Mouse (Mus musculus): Measurements from ENCODE around the gene Lrba. TPM values are rescaled to one million over a fixed set of nuclear protein-coding genes. Genes with fewer than 3 reads are reported as not detected.

Gene Lrba
- polyA plus RNA-seq, 1 experiment from 2014 or later = 5.7 TPM

DNA sequence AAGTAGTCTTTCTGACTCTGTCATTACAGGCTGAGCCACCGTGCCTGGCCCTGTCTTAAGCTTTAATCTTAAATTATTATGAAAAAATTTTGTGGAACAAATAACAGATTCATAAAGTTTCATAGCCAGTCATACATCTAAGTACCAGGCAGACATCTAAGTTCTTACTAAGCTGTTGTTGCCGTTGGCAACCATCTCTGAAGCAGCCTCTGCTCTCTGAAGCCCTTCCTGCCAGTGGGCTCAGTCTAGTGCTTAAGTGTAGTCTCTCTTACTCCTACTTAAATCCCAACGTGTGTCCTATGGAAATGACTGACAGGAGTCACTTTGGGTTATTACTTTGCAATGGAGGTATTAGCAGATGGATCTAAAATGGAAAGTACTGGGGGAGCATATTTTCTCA, 426.5 kb downstream of the Lrba start:
- Histone ChIP-seq H3K4me3 (no peak overlapping the region), H3K36me3 (no peaks in the 10 kb centered on the region), H3K27ac (replicated peaks) (no peak overlapping the region), H3K4me2 (no peak overlapping the region), H3K4me1 (replicated peaks) (no peaks in the 10 kb centered on the region), H3K27me3 (no peaks in the 10 kb centered on the region), H3K9ac (no peak overlapping the region), H3K9me3 (no peaks in the 10 kb centered on the region)
- no peak for ATAC-seq (ENCODE audit: low FRiP score, low read depth)
- WGBS = 69% methylated on average over 3 of the region's 3 CpGs

DNA sequence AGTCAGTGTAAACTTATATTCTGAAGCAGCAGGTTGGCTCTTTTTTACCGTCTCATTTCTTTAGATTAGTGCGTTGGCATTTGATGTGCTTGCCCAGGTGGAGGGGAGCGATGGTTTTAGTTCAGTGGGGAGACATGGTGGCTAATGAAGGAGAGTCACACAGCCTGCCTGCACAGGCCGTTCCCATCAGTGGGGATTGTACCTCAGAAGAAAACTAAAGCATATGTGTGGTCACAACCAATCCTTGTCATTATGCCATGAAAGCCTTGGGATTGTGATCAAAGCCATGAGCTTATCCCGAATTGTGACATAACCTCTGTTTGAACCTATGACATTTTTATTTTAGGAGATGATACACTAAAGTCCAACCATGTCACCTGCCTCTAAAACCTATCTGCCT, 434.8 kb downstream of the Lrba start:
- Histone ChIP-seq H3K36me3 (no peaks in the 10 kb centered on the region), H3K27me3 (no peaks in the 10 kb centered on the region), H3K9ac (no peak overlapping the region), H3K9me3 (no peaks in the 10 kb centered on the region), H3K4me2 (no peak overlapping the region), H3K4me1 (replicated peaks) (no peaks in the 10 kb centered on the region), H3K4me3 (no peak overlapping the region), H3K27ac (replicated peaks) (no peak overlapping the region)
- no peak for ATAC-seq (ENCODE audit: low FRiP score, low read depth)
- 85% methylated on average over 5 of the region's 5 CpGs for WGBS

DNA sequence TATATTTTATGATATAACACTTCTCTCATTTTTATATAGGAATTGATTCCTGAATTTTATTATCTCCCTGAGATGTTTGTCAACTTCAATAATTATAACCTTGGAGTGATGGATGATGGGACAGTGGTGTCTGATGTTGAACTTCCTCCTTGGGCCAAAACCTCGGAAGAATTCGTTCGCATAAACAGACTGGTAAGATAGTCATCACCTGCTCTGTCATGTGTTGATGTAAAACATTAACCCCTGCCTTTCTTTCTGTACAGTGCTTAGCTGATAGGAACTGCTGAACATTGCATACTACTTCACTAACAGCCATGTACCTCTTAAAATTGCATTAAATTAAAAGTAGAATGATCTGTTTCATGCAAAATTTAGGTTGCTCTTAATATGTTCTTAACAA, 439.9 kb downstream of the Lrba start:
- WGBS = 49% methylated on average over 3 of the region's 3 CpGs
- ATAC-seq (ENCODE audit: low FRiP score, low read depth) = no peak
- Histone ChIP-seq H3K9me3 (no peaks in the 10 kb centered on the region), H3K4me1 (replicated peaks) (0 out of 2 replicates have a peak, but pooled peaks cover 5% of the 10 kb centered on the region), H3K9ac (no peak overlapping the region), H3K4me3 (no peak overlapping the region), H3K27ac (replicated peaks) (no peak overlapping the region), H3K36me3 (no peaks in the 10 kb centered on the region), H3K27me3 (no peaks in the 10 kb centered on the region), H3K4me2 (no peak overlapping the region)

DNA sequence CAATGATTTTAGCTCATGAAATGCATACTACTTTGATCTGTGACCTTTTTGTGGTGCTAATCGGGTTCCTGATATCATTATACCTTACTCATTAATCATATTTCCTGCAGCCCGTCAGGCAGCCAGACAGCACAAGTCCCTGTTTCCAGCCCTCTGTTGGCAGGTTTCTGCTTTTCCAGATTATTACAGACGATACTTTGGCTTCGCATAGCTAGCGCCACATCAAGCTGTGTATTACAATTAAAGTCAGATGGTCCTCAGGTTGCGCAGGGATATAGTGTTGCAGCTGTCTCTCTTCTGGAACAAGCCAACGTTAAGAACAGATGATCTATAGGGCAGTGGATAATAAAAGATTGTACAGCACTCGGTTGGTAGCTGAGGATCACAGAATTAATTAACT, 443.7 kb downstream of the Lrba start:
- no peak overlapping the region for H3K9ac ChIP-seq
- H3K4me3 ChIP-seq = no peak overlapping the region
- no peaks in the 10 kb centered on the region for H3K27me3 ChIP-seq
- 30% methylated on average over 8 of the region's 8 CpGs for WGBS
- 0 out of 2 replicates have a peak, but pooled peaks have one; percentile 42 for ATAC-seq (ENCODE audit: low FRiP score, low read depth)
- H3K36me3 ChIP-seq = no peaks in the 10 kb centered on the region
- H3K27ac ChIP-seq (replicated peaks) = no peak overlapping the region
- H3K4me1 ChIP-seq (replicated peaks) = 0 out of 2 replicates have a peak, but pooled peaks cover 5% of the 10 kb centered on the region
- H3K9me3 ChIP-seq = no peaks in the 10 kb centered on the region
- no peak overlapping the region for H3K4me2 ChIP-seq

DNA sequence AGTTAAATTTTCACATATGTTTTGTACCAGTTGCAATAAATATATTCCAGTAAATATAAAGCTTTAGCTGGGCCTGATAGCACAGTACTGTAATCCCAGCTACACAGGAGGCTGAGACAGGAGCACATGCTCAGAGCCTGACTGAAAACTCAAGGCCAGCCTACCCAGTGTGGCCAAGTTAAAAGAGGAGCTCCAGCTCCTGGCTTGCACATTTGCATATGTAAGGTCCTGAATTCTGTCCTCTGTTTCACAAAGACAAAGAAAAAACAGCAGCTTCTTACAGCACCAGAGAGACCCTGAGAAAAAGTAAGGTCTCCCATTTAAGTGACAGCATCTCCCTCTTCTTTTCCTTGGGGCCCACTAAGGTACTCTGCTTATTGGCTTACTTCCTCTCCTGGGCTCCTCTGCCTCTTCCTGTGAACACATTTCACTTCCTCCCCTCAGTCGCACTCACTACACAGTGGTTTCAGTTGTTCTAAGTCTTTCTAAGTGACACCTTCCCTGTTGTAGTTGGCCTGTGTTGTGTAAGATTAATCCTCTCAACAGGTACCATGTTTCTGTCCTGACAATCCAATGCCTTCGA, 453.2 kb downstream of the Lrba start:
- no peaks in the 10 kb centered on the region for H3K4me1 ChIP-seq (replicated peaks)
- WGBS = 53% methylated on average over 2 of the region's 2 CpGs
- no peak overlapping the region for H3K4me3 ChIP-seq
- no peaks in the 10 kb centered on the region for H3K27me3 ChIP-seq
- H3K27ac ChIP-seq (replicated peaks) = no peak overlapping the region
- ATAC-seq (ENCODE audit: low FRiP score, low read depth) = no peak
- no peaks in the 10 kb centered on the region for H3K36me3 ChIP-seq
- H3K9me3 ChIP-seq = no peaks in the 10 kb centered on the region
- no peak overlapping the region for H3K4me2 ChIP-seq
- no peak overlapping the region for H3K9ac ChIP-seq

DNA sequence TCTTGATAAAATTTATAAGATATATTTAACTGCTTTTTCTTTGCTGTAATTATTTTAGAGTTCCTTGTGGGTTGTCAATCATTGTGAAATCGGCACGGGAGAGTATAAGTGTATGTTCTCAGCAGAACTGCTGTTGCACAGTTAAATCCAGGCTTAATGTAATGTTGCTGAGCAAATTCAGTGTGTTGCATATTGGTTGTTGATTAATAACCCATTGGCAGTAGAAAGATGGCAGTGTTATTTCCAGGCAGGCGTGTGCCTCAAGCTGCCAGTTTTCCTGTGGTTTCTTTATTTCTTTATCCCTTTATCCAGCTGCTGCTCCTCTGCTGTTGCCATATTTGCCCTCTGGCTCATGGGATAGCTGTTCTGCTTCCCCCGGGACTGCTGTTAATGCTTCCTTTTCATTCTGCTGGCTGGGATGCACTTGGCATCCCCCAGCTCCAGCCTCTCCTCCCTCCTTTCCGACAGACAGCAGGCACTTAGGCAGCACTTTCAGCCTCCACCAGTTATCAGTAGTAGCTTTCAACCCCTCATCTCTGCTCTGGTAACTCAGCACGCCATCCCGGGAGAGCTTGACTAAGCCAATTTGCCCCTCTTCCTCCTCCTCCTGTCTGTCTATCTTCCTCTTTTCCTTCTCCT, 463.2 kb downstream of the Lrba start:
- Histone ChIP-seq H3K27me3 (no peaks in the 10 kb centered on the region), H3K9ac (no peak overlapping the region), H3K27ac (replicated peaks) (peak overlapping the region; percentile 68), H3K4me1 (replicated peaks) (peaks cover 10% of the 10 kb centered on the region), H3K4me3 (no peak overlapping the region), H3K9me3 (no peaks in the 10 kb centered on the region), H3K4me2 (peak overlapping the region; percentile 13), H3K36me3 (no peaks in the 10 kb centered on the region)
- peak; percentile 85 for ATAC-seq (ENCODE audit: low FRiP score, low read depth)
- 19% methylated on average over 7 of the region's 7 CpGs for WGBS

DNA sequence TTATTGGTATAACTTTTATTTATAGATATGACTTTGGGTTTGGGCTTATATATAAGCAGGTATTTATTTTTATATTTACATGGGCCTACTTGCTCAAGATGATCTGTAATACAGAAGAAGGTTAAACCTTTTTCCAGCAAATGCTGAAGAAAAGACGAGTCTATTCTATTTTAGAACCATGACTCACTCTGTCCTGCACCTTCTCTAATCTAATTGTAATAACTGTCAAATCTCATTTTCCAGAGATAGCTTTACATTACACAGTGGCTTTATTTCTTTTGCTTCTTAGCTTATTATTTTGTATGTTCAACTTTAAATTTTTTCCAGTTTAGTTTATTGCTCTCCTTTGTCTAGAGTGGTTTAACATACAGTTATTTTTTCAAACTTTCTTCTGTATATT, 464.0 kb downstream of the Lrba start:
- Histone ChIP-seq H3K36me3 (no peaks in the 10 kb centered on the region), H3K4me3 (no peak overlapping the region), H3K9ac (no peak overlapping the region), H3K4me2 (no peak overlapping the region), H3K4me1 (replicated peaks) (peaks cover 10% of the 10 kb centered on the region), H3K27ac (replicated peaks) (no peak overlapping the region), H3K27me3 (no peaks in the 10 kb centered on the region), H3K9me3 (no peaks in the 10 kb centered on the region)
- ATAC-seq (ENCODE audit: low FRiP score, low read depth) = no peak
- 50% methylated on average over 1 of the region's 1 CpGs for WGBS

DNA sequence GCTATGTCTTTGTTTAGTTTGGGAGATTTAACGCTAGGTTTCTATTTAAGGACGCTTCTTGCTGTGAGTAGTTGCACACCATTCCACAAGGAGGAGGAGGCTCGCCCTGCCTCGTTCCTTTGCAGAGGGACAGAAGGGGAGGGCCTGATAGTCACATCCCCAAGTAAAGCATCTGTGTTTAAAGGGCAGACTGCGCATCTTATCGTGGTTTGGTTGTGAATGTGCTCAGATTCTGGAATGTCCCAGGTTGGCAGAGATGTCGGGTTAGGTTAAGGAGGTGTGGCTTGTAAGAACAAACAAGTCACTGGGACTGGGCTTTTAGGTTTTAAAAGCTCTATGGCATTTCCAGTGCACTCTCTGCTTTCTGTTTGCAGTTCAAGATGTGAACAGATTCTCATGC, 464.8 kb downstream of the Lrba start:
- Histone ChIP-seq H3K4me1 (replicated peaks) (peaks cover 10% of the 10 kb centered on the region), H3K4me3 (no peak overlapping the region), H3K27ac (replicated peaks) (no peak overlapping the region; the same call in 1 of the 2 replicates), H3K27me3 (no peaks in the 10 kb centered on the region), H3K9ac (no peak overlapping the region), H3K9me3 (no peaks in the 10 kb centered on the region), H3K36me3 (no peaks in the 10 kb centered on the region), H3K4me2 (0 out of 2 replicates have a peak overlapping the region, but pooled peaks have one; percentile 6)
- WGBS = 19% methylated on average over 7 of the region's 7 CpGs
- no peak for ATAC-seq (ENCODE audit: low FRiP score, low read depth)

DNA sequence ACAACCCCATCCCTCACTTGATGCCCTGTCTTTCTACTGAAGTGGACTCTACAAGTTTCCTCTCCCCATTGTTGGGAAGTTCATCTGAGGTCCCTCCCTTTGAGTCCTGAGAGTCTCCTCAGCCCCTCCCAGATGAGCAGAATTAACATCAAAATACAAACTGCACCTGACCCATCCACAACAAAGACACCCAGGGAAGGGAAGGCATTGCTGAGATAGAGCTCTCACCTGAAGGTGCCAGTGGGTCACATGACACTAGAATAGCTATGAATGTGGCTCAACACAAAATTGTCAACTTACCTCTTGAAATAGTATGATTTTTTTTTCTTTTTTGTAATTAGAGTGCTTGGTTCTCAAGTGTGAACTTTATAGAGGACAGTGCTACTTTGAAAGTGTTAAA, 468.3 kb downstream of the Lrba start:
- Histone ChIP-seq H3K9me3 (no peaks in the 10 kb centered on the region), H3K9ac (no peak overlapping the region), H3K4me2 (no peak overlapping the region), H3K27me3 (no peaks in the 10 kb centered on the region), H3K4me1 (replicated peaks) (peaks cover 7% of the 10 kb centered on the region), H3K36me3 (no peaks in the 10 kb centered on the region), H3K4me3 (no peak overlapping the region), H3K27ac (replicated peaks) (no peak overlapping the region)
- ATAC-seq (ENCODE audit: low FRiP score, low read depth) = no peak

DNA sequence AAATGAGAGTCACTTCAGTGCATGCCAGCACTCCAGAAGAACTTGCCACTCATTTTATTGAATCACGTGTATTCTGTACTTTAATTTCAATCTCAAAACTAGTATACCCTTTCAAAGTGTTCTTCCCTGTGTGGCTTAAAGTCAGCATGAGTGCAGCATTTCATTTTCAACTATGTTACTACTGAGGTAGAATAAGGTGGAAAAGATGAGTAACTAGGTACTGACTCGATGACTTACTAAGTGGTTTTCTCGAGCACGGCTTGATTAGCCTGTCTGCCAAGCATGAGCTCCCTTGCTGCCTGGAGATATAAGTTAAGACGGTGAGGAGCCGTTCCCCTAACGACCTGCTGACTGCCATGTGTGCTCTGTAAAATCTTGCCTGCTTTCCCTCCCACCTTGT, 469.1 kb downstream of the Lrba start:
- Histone ChIP-seq H3K4me2 (no peak overlapping the region), H3K27ac (replicated peaks) (no peak overlapping the region), H3K4me1 (replicated peaks) (peaks cover 3% of the 10 kb centered on the region; the same call in 1 of the 2 replicates), H3K9me3 (no peaks in the 10 kb centered on the region), H3K27me3 (no peaks in the 10 kb centered on the region), H3K36me3 (no peaks in the 10 kb centered on the region), H3K4me3 (no peak overlapping the region), H3K9ac (no peak overlapping the region)
- ATAC-seq (ENCODE audit: low FRiP score, low read depth) = no peak
- 63% methylated on average over 7 of the region's 7 CpGs for WGBS

DNA sequence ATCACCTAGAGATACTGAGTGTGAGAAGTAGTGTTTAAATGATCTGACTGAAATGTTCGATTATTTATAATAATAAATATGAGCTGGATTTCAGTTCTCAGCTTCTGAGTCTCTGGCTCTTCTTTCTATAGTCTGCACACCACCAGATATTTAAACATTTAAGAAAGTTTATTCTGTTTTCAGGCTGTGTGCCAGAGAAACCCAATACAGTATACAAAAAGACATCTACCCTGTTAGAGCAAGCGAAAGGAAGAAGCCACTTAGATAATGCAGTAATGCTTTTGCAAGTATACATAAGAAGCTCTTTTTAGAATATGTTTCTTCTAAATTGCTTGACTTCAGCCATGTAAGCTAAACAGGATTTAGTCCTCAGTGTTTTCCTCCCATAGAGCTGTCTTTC, 474.5 kb downstream of the Lrba start:
- Histone ChIP-seq H3K4me3 (no peak overlapping the region), H3K4me2 (no peak overlapping the region), H3K4me1 (replicated peaks) (0 out of 2 replicates have a peak, but pooled peaks cover 6% of the 10 kb centered on the region), H3K36me3 (no peaks in the 10 kb centered on the region), H3K9me3 (no peaks in the 10 kb centered on the region), H3K9ac (no peak overlapping the region), H3K27ac (replicated peaks) (no peak overlapping the region), H3K27me3 (no peaks in the 10 kb centered on the region)
- WGBS = 85% methylated on average over 2 of the region's 2 CpGs
- ATAC-seq (ENCODE audit: low FRiP score, low read depth) = no peak

DNA sequence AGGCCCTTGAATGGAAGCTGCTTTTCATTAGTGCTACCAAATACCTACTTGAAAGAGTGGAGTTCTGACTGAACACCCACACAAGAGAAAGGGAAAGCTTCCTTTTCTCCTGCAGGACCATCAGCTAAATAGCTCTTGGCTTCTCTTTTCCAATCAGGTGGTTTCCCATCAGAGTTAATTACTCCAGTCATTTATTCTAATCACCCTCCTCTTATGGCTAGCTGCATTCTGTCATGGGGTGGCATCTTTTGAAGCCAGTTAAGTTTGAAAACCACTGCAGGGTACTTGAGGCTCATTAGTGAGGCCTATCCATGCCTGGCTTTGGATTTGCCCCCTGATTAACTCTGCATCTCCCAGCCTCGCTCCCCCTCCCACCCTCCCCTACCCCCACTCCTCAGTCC, 476.7 kb downstream of the Lrba start:
- H3K4me2 ChIP-seq = no peak overlapping the region
- H3K27ac ChIP-seq (replicated peaks) = peak overlapping the region; percentile 50
- 6% methylated on average over 1 of the region's 1 CpGs for WGBS
- H3K27me3 ChIP-seq = no peaks in the 10 kb centered on the region
- H3K4me1 ChIP-seq (replicated peaks) = 0 out of 2 replicates have a peak, but pooled peaks cover 6% of the 10 kb centered on the region
- H3K4me3 ChIP-seq = no peak overlapping the region
- peak; percentile 94 for ATAC-seq (ENCODE audit: low FRiP score, low read depth)
- no peaks in the 10 kb centered on the region for H3K36me3 ChIP-seq
- H3K9ac ChIP-seq = no peak overlapping the region
- H3K9me3 ChIP-seq = no peaks in the 10 kb centered on the region

DNA sequence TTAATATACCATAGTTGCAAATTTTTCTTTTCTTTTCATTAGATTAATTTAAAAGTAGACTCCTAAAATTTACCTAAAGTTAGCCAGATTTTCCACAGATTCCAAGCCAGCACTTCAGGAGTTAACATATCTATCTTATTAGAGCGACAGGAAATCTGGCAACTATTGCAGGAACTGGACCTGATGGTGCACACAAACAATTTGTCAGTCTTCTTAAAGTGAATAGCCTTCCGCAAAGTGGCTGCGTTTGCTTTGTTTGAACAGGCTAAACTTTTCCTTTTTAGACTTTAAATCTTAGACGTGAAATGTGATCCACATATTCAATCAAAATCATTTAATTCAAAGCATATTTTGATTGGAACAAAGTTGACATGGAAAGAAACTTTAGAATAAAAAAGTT, 485.0 kb downstream of the Lrba start:
- no peaks in the 10 kb centered on the region for H3K36me3 ChIP-seq
- H3K27me3 ChIP-seq = no peaks in the 10 kb centered on the region
- H3K9me3 ChIP-seq = no peaks in the 10 kb centered on the region
- no peak overlapping the region for H3K4me2 ChIP-seq
- H3K9ac ChIP-seq = no peak overlapping the region
- H3K4me1 ChIP-seq (replicated peaks) = peaks cover 7% of the 10 kb centered on the region
- no peak overlapping the region for H3K4me3 ChIP-seq
- no peak for ATAC-seq (ENCODE audit: low FRiP score, low read depth)
- no peak overlapping the region for H3K27ac ChIP-seq (replicated peaks)
- WGBS = 29% methylated on average over 4 of the region's 4 CpGs
